Mouse (Mus musculus) right cerebral cortex, adult 2 months (tissue): ENCODE measurements at regions not wholly inside any gene's neighbourhood (a gene's known extent, or its start where the extent isn't known, plus 50 kb on each side); places are given as distances from the start of the nearest gene placed in this dataset.

ENCODE experiments used
- DNase-seq, 2 experiments: peaks; one replicate each; pipeline ENCODE4 v3.0.0; 2021 to 2022; ENCODE audit warnings: low spot score in 2 of 2

DNA sequence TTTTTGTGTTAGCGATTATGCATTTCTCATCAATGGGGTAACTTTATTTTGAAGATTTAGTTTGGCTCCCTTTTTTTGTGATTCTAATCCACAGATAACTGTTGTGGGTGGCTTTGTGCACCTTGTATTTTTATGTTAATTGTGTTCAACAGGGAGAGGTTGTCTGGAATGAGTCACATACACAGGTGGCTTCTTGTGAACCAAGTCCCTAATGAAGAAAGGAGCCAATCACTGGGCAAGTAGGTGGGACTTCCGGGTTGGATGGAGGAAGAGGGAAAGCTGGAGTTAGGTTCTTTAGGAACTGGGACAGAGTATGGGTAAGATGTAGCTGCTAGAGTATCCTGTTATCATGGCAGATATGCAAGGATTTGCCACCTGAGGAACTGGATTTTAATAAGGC, 925.2 kb downstream of the Flrt2 start:
- no peak for DNase-seq
